Comparison of ENCODE assay signal across 9 mouse cellular contexts in the genomic region with DNA sequence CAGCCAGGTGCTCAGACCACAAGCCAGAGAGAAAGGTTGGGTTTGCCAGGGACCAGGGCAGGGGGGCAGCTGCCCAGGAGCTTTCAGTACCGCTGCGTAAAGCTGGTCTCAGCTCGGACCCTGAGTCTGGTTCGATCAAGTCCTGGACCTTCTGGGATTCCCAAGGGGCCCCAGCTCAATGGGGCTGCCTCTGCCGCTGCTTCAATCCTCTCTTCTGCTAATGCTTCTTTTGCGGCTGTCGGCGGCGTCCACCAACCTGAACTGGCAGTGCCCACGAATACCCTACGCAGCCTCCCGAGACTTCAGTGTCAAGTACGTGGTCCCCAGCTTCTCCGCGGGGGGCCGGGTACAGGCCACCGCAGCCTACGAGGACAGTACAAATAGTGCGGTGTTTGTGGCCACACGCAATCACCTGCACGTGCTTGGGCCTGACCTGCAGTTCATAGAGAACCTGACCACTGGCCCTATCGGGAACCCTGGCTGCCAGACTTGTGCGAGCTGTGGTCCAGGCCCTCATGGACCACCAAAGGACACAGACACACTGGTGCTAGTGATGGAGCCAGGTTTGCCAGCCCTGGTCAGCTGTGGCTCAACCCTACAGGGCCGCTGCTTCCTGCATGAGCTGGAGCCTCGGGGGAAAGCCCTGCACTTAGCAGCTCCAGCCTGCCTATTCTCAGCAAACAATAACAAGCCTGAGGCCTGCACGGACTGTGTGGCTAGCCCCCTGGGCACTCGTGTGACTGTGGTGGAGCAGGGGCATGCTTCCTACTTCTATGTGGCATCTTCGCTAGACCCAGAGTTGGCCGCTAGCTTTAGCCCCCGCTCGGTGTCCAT. TPM values are rescaled to one million over a fixed set of nuclear protein-coding genes. Genes with fewer than 3 reads are reported as not detected.
DNase-seq lines count a peak whose midpoint lies in the region; ATAC-seq and TF ChIP-seq lines count a peak whose summit lies in the region.
"Had no signal": no experiment of that assay in that cellular context is flagged by ENCODE, and none has a peak within 500 bp of the region (broad histone marks: within the 10 kb centered on the region; RNA-seq: fewer than 3 reads in every experiment).

No protein-coding gene starts in this region.

- no peaks in the 10 kb centered on the region for H3K9me3 ChIP-seq in lung, postnatal 0 days (ENCODE audit: low read length)
- H3K9me3 ChIP-seq in forebrain, embryonic 14.5 days (replicated peaks; ENCODE audit: control insufficient read depth, low read length) = no peaks in the 10 kb centered on the region
- no peaks in the 10 kb centered on the region for H3K9me3 ChIP-seq in limb, embryonic 11.5 days (ENCODE audit: control insufficient read depth, low read length)

- TF ChIP-seq CTCF in lung, postnatal 0 days (IDR thresholded peaks at IDR 0.05) = no peak
- no peak for TF ChIP-seq CTCF in small intestine, adult 2 months (IDR thresholded peaks at IDR 0.05; ENCODE audit: extremely low read depth, insufficient read length, insufficient replicate concordance, low read depth, low read length)

- H3K27ac ChIP-seq in lung, postnatal 0 days (ENCODE audit: low read length) = no peak overlapping the region
- H3K27ac ChIP-seq in forebrain, embryonic 14.5 days (ENCODE audit: low read depth, low read length) = no peak overlapping the region
- no peak overlapping the region for H3K27ac ChIP-seq in limb, embryonic 11.5 days (replicated peaks; ENCODE audit: low read depth, low read length)
- peak overlapping the region; percentile 96 for H3K27ac ChIP-seq in small intestine, adult 2 months (ENCODE audit: insufficient read depth, low read depth, low read length)

- H3K4me3 ChIP-seq in lung, postnatal 0 days (ENCODE audit: low read depth, low read length) = peak overlapping the region; percentile 33
- H3K4me3 ChIP-seq in forebrain, embryonic 14.5 days (ENCODE audit: low read depth, low read length) = 0 out of 2 replicates have a peak overlapping the region, but pooled peaks have one; percentile 10
- peak overlapping the region; percentile 31 for H3K4me3 ChIP-seq in limb, embryonic 11.5 days (ENCODE audit: low read depth, low read length)
- peak overlapping the region; percentile 67 for H3K4me3 ChIP-seq in small intestine, adult 2 months (ENCODE audit: low read depth, low read length)

- no peak; the same call in 1 of the 2 replicates for TF ChIP-seq POLR2A in small intestine, adult 2 months (IDR thresholded peaks at IDR 0.05; ENCODE audit: low read depth, low read length)

- peaks cover 10% of the 10 kb centered on the region; the same call in 1 of the 2 replicates for H3K4me1 ChIP-seq in lung, postnatal 0 days (ENCODE audit: insufficient read depth, low read depth, low read length)
- H3K4me1 ChIP-seq in forebrain, embryonic 14.5 days (ENCODE audit: control insufficient read depth, insufficient read depth, low read length) = peaks cover 6% of the 10 kb centered on the region; the same call in 1 of the 2 replicates
- H3K4me1 ChIP-seq in limb, embryonic 11.5 days (ENCODE audit: control insufficient read depth, insufficient read depth, low read length) = peaks cover 20% of the 10 kb centered on the region
- H3K4me1 ChIP-seq in small intestine, adult 2 months (ENCODE audit: control insufficient read depth, insufficient read depth, insufficient read length, low read length) = peaks cover 15% of the 10 kb centered on the region

- peak overlapping the region; percentile 36; the same call in 1 of the 2 replicates for H3K9ac ChIP-seq in lung, postnatal 0 days (replicated peaks; ENCODE audit: low read depth)
- peak overlapping the region; percentile 43; the same call in 1 of the 2 replicates for H3K9ac ChIP-seq in forebrain, embryonic 14.5 days (ENCODE audit: low read length)
- peak overlapping the region; percentile 56 for H3K9ac ChIP-seq in limb, embryonic 11.5 days (ENCODE audit: low read length)

- no peak for TF ChIP-seq EP300 in lung, postnatal 0 days (IDR thresholded peaks at IDR 0.05)

- ATAC-seq in lung, postnatal 0 days = no peak
- 0 out of 2 replicates have a peak, but pooled peaks have one; percentile 2 for ATAC-seq in forebrain, embryonic 14.5 days
- ATAC-seq in limb, embryonic 11.5 days (ENCODE audit: insufficient number of reproducible peaks, low FRiP score, low TSS enrichment, low read depth) = 0 out of 2 replicates have a peak, but pooled peaks have one; percentile 0
- no peak for ATAC-seq in cerebellum, adult (ENCODE audit: insufficient number of reproducible peaks, low FRiP score, low TSS enrichment)
- ATAC-seq in monocyte, adult 5-6 weeks (replicated peaks; ENCODE audit: insufficient number of reproducible peaks, low FRiP score, low TSS enrichment, poor library complexity, severe bottlenecking) = no peak

- H3K36me3 ChIP-seq in lung, postnatal 0 days (ENCODE audit: insufficient read depth, low read length) = no peaks in the 10 kb centered on the region
- H3K36me3 ChIP-seq in forebrain, embryonic 14.5 days (ENCODE audit: control insufficient read depth, insufficient read depth, low read length) = peaks cover 4% of the 10 kb centered on the region
- no peaks in the 10 kb centered on the region for H3K36me3 ChIP-seq in limb, embryonic 11.5 days (ENCODE audit: control insufficient read depth, insufficient read depth, low read length)
- peaks cover 15% of the 10 kb centered on the region for H3K36me3 ChIP-seq in small intestine, adult 2 months (ENCODE audit: control insufficient read depth, insufficient read depth, low read length)

- H3K27me3 ChIP-seq in lung, postnatal 0 days (replicated peaks; ENCODE audit: insufficient read depth, low read length) = no peaks in the 10 kb centered on the region
- no peaks in the 10 kb centered on the region for H3K27me3 ChIP-seq in forebrain, embryonic 14.5 days (replicated peaks; ENCODE audit: control insufficient read depth, insufficient read depth, low read length)
- no peaks in the 10 kb centered on the region for H3K27me3 ChIP-seq in limb, embryonic 11.5 days (ENCODE audit: control insufficient read depth, insufficient read depth, low read length)
- H3K27me3 ChIP-seq in small intestine, adult 2 months (ENCODE audit: control insufficient read depth, insufficient read depth, low read length) = no peaks in the 10 kb centered on the region

- WGBS in lung, postnatal 0 days = 42% methylated on average over 31 of the region's 31 CpGs
- 45% methylated on average over 31 of the region's 31 CpGs for WGBS in forebrain, embryonic 14.5 days
- WGBS in limb, embryonic 11.5 days = 46% methylated on average over 31 of the region's 31 CpGs
- WGBS in small intestine, adult 2 months = 17% methylated on average over 31 of the region's 31 CpGs

- peak overlapping the region; percentile 68 for H3K4me2 ChIP-seq in lung, postnatal 0 days (replicated peaks; ENCODE audit: low read depth, low read length)
- peak overlapping the region; percentile 49 for H3K4me2 ChIP-seq in forebrain, embryonic 14.5 days (ENCODE audit: low read length)
- peak overlapping the region; percentile 72 for H3K4me2 ChIP-seq in limb, embryonic 11.5 days (ENCODE audit: low read depth, severe bottlenecking)

- DNase-seq in lung, postnatal 0 days (ENCODE audit: low spot score) = no peak
- no peak for DNase-seq in lung, postnatal 10 days
- no peak for DNase-seq in forebrain, embryonic 14.5 days (ENCODE audit: low spot score)
- DNase-seq in limb, embryonic 11.5 days (ENCODE audit: low spot score) = peak; percentile 38

RNA-seq across cellular contexts. Expression of gene Mst1r, which starts 0.5 kb away (rescaled TPM):
- polyA plus RNA-seq in lung, postnatal 0 days (2015; fragmentation: Nextera tagmentation; extraction: Ambion mirVana) = 3.1 and 3.5 TPM in 2 replicates
- polyA plus RNA-seq in forebrain, embryonic 14.5 days (2014; fragmentation: Nextera tagmentation; extraction: Ambion mirVana) = 0.23 and 1.2 TPM in 2 replicates
- 0.35 and 0.36 TPM in 2 replicates for polyA plus RNA-seq in limb, embryonic 11.5 days (2014; fragmentation: Nextera tagmentation; extraction: Ambion mirVana)
- polyA plus RNA-seq in small intestine, adult 2 months (2012; rRNA removed) = 46.4 and 94.7 TPM in 2 replicates
- total RNA-seq in monocyte, adult 5-6 weeks (2017) = 0.29 to 3.2 TPM (median 1.6 TPM) in 3 replicates

RNA-seq across cellular contexts. Expression of gene Mon1a, which starts 19.2 kb away (rescaled TPM):
- 12.3 and 12.8 TPM in 2 replicates for polyA plus RNA-seq in lung, postnatal 0 days (2015; fragmentation: Nextera tagmentation; extraction: Ambion mirVana)
- polyA plus RNA-seq in forebrain, embryonic 14.5 days (2014; fragmentation: Nextera tagmentation; extraction: Ambion mirVana) = 23.5 and 27.2 TPM in 2 replicates
- polyA plus RNA-seq in limb, embryonic 11.5 days (2014; fragmentation: Nextera tagmentation; extraction: Ambion mirVana) = 12.4 and 12.6 TPM in 2 replicates
- polyA plus RNA-seq in small intestine, adult 2 months (2012; rRNA removed) = 59.0 and 147 TPM in 2 replicates
- 13.0 to 22.8 TPM (median 16.4 TPM) in 3 replicates for total RNA-seq in monocyte, adult 5-6 weeks (2017)

RNA-seq across cellular contexts. Expression of gene Actl11, which starts 21.1 kb away (rescaled TPM):
- polyA plus RNA-seq in lung, postnatal 0 days (2015; fragmentation: Nextera tagmentation; extraction: Ambion mirVana) = not detected in 2 replicates
- polyA plus RNA-seq in forebrain, embryonic 14.5 days (2014; fragmentation: Nextera tagmentation; extraction: Ambion mirVana) = not detected in 2 replicates
- not detected in 2 replicates for polyA plus RNA-seq in limb, embryonic 11.5 days (2014; fragmentation: Nextera tagmentation; extraction: Ambion mirVana)
- not detected in 2 replicates for polyA plus RNA-seq in small intestine, adult 2 months (2012; rRNA removed)
- total RNA-seq in monocyte, adult 5-6 weeks (2017) = 0.19 TPM in 1 of 3 replicates, not detected in the others
- total RNA-seq: adrenal gland, adult 18-20 months; heart, postnatal 10 days had no signal

RNA-seq across cellular contexts. Expression of gene Camkv, which starts 28.3 kb away (rescaled TPM):
- polyA plus RNA-seq in lung, postnatal 0 days (2015; fragmentation: Nextera tagmentation; extraction: Ambion mirVana) = 0.12 and 0.35 TPM in 2 replicates
- 25.1 and 40.8 TPM in 2 replicates for polyA plus RNA-seq in forebrain, embryonic 14.5 days (2014; fragmentation: Nextera tagmentation; extraction: Ambion mirVana)
- polyA plus RNA-seq in limb, embryonic 11.5 days (2014; fragmentation: Nextera tagmentation; extraction: Ambion mirVana) = 4.4 and 4.6 TPM in 2 replicates
- 0.35 TPM in 1 of 2 replicates, not detected in the other for polyA plus RNA-seq in small intestine, adult 2 months (2012; rRNA removed)
- total RNA-seq in monocyte, adult 5-6 weeks (2017) = not detected in 3 replicates

RNA-seq across cellular contexts. Expression of gene Rbm6, which starts 34.1 kb away (rescaled TPM):
- 35.6 and 40.9 TPM in 2 replicates for polyA plus RNA-seq in lung, postnatal 0 days (2015; fragmentation: Nextera tagmentation; extraction: Ambion mirVana)
- 69.4 and 89.9 TPM in 2 replicates for polyA plus RNA-seq in forebrain, embryonic 14.5 days (2014; fragmentation: Nextera tagmentation; extraction: Ambion mirVana)
- polyA plus RNA-seq in limb, embryonic 11.5 days (2014; fragmentation: Nextera tagmentation; extraction: Ambion mirVana) = 91.1 and 103 TPM in 2 replicates
- polyA plus RNA-seq in small intestine, adult 2 months (2012; rRNA removed) = 4.2 and 16.4 TPM in 2 replicates
- 166 to 202 TPM (median 177 TPM) in 3 replicates for total RNA-seq in monocyte, adult 5-6 weeks (2017)

Comparison
In these comparisons a context has a peak if more than half of its experiments do, and no peak if none do; other contexts are left out.
1. ATAC-seq: peak in forebrain, embryonic 14.5 days (single experiment) and limb, embryonic 11.5 days (single experiment); none in lung, postnatal 0 days (single experiment), cerebellum, adult (single experiment) and monocyte, adult 5-6 weeks (single experiment).
2. H3K4me3 ChIP-seq: peak in every context shown above with its lines; median percentile 67 in small intestine, adult 2 months; 33 in lung, postnatal 0 days; 31 in limb, embryonic 11.5 days; 10 in forebrain, embryonic 14.5 days.
3. RNA of gene Mst1r, which starts 0.5 kb away (polyA plus RNA-seq): 46.4 to 94.7 TPM in small intestine, adult 2 months; 3.1 to 3.5 TPM in lung, postnatal 0 days, 0.35 to 0.36 TPM in limb, embryonic 11.5 days and 0.23 to 1.2 TPM in forebrain, embryonic 14.5 days; every median in the first group is over 10 times any median in the second.
4. Peak in every context shown above with its lines, with median percentiles within 50 percentile points of each other: H3K4me2 ChIP-seq and H3K9ac ChIP-seq.